Mouse (Mus musculus) embryonic fibroblast, embryonic 13.5 days (primary cell): ENCODE results near the gene Map3k9. TPM values are rescaled to one million over a fixed set of nuclear protein-coding genes. Genes with fewer than 3 reads are reported as not detected.

Experiments
- H3K27ac ChIP-seq: 2 replicates; pipeline ENCODE4 v1.5.1; 2012; ENCODE audit warnings: low read length, control low read depth, inconsistent platforms; ENCODE audit not compliant: insufficient read depth
- H3K4me1 ChIP-seq: 2 replicates; pipeline ENCODE4 v1.6.1; 2011; ENCODE audit warnings: low read length; ENCODE audit not compliant: control insufficient read depth, insufficient read depth
- H3K4me3 ChIP-seq: 2 replicates; pipeline ENCODE4 v1.5.1; 2011; ENCODE audit warnings: mild to moderate bottlenecking, control low read depth, low read length; ENCODE audit not compliant: insufficient read depth
- CTCF ChIP-seq: IDR thresholded peaks from 2 replicates; pipeline ENCODE4 v1.5.1; 2011; ENCODE audit warnings: mild to moderate bottlenecking, control low read depth, low read length, moderate library complexity, borderline replicate concordance; ENCODE audit not compliant: insufficient read depth
- POLR2A ChIP-seq: IDR thresholded peaks from 2 replicates; pipeline ENCODE4 v1.6.1; 2011; ENCODE audit warnings: low read depth, mild to moderate bottlenecking, control low read depth, low read length, moderate library complexity
- polyA plus RNA-seq: library from polyadenylated mRNA; stranded (reverse); fragments of >200 nt; gene quantifications from 2 replicates; pipeline ENCODE4 v1.2.4, GENCODE M21; 2011; ENCODE audit warnings: low read depth; ENCODE audit not compliant: missing spikeins, insufficient read length

Gene Map3k9
- polyA plus RNA-seq, 1 experiment = 0.23 TPM

GRCm38 (mm10) chr12:81719715-81720114 is 61.3 kb downstream of the Map3k9 start:
- TF ChIP-seq POLR2A = no peak
- TF ChIP-seq CTCF = no peak
- H3K4me3 ChIP-seq = no peak overlapping the region
- H3K27ac ChIP-seq = no peak overlapping the region
- no peaks in the 10 kb centered on the region for H3K4me1 ChIP-seq

DNA sequence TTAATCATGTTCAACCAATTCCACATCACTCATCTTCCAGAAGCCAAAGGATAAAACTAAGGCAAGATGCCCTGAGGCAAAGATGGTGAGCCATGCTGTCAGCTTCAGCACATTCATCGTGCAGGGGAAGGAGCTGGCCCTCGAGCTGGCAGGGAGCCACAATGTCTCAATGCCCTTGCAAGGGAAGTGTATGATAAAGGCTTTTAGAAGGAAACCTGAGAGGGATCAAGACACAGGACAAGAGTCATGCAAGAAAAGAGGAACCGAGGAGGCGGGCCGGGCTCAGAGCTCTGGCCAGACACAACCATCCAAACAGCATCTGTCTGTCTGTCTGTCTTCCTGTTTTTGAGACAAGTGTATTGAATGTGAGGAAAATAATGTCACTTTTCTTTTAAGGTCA is 61.8 kb downstream of the Map3k9 start:
- TF ChIP-seq POLR2A = no peak
- TF ChIP-seq CTCF = no peak

GRCm38 (mm10) chr12:81712618-81713017 is 68.4 kb downstream of the Map3k9 start:
- Histone ChIP-seq H3K4me3 (no peak overlapping the region), H3K27ac (no peak overlapping the region), H3K4me1 (no peaks in the 10 kb centered on the region)
- TF ChIP-seq POLR2A (no peak), CTCF (no peak)

More for the DNA sequence above, 61.8 kb downstream of the Map3k9 start:
- Histone ChIP-seq H3K4me1 (no peaks in the 10 kb centered on the region), H3K4me3 (no peak overlapping the region), H3K27ac (no peak overlapping the region)

GRCm38 (mm10) chr12:81702903-81703302 is 78.1 kb downstream of the Map3k9 start:
- no peak overlapping the region for H3K4me3 ChIP-seq
- H3K4me1 ChIP-seq = peaks cover 2% of the 10 kb centered on the region; the same call in 1 of the 2 replicates
- no peak for TF ChIP-seq POLR2A
- TF ChIP-seq CTCF = no peak
- no peak overlapping the region for H3K27ac ChIP-seq

GRCm38 (mm10) chr12:81698011-81698410 is 83.0 kb downstream of the Map3k9 start:
- Histone ChIP-seq H3K4me1 (peaks cover 2% of the 10 kb centered on the region; the same call in 1 of the 2 replicates), H3K27ac (no peak overlapping the region), H3K4me3 (no peak overlapping the region)
- TF ChIP-seq POLR2A (no peak), CTCF (no peak)

DNA sequence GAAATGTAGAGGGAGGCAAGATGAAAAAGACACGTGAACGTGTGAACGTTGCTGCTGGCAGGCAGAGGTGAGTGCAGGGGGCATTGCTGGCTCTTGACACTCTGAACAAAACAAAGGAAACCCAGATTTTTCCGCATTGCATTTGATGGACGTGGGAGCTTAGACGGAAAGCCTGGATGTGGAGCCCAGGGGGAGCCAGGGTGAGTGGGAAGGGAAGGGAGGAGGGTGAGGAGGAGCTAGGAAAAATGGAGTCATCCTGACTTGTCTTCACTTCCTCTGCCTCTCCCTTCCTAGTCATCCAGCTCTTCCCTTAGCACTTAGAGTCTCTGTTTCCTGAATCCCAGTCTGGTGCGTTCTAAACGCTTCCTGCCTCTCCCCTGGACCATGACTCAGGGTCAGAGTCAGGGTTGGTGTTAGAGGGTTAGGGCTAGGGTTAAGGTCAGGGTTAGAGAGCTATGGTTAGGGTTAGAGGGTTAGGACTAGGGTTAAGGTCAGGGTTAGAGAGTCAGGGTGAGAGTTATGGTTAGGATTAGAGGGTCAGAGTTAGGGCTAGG is 89.7 kb downstream of the Map3k9 start:
- Histone ChIP-seq H3K27ac (no peak overlapping the region), H3K4me3 (no peak overlapping the region), H3K4me1 (peaks cover 3% of the 10 kb centered on the region)
- TF ChIP-seq POLR2A = no peak
- no peak for TF ChIP-seq CTCF

DNA sequence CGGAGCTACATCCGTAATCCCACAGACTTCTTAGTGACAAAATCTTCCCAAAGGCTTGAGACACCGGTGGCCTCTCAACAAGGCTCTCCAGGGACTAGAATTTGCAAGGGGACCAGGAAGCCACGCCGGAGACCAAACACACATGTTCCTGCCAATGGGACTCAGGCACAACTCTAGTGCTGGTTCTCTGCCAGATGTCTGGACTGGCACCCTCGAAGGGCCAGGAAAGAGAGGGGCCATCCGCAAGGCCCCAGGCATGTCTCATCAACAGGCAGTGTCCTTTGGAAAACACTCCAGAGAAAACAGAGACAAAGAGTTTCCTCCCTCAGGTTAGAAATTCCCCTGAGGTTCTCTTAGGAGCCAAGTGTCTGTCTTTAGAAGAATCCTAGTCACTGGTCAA is 90.2 kb downstream of the Map3k9 start:
- TF ChIP-seq POLR2A = no peak
- no peak for TF ChIP-seq CTCF
- Histone ChIP-seq H3K27ac (no peak overlapping the region), H3K4me3 (no peak overlapping the region), H3K4me1 (peaks cover 3% of the 10 kb centered on the region)

DNA sequence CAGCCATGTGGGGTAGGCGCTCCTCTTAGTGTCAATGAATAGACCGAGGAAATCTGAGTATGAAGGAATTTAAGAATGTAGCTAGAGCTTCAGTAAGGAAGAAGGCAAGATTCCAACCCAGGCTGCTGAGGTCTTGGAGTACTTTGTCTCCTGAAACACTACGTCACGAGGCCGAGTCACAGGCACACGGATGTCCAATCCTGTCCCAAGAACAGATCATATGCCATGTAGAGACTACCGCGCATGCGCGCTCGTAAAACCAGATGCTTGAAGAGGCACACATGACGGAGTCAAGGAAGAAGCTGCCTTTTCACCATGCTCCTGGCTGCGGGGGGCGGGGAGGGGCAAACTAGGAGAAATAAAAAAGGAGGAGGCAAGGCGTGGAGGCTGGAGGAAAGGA is 90.9 kb downstream of the Map3k9 start:
- Histone ChIP-seq H3K4me1 (peaks cover 3% of the 10 kb centered on the region), H3K27ac (no peak overlapping the region), H3K4me3 (no peak overlapping the region)
- TF ChIP-seq POLR2A = no peak
- TF ChIP-seq CTCF = no peak

DNA sequence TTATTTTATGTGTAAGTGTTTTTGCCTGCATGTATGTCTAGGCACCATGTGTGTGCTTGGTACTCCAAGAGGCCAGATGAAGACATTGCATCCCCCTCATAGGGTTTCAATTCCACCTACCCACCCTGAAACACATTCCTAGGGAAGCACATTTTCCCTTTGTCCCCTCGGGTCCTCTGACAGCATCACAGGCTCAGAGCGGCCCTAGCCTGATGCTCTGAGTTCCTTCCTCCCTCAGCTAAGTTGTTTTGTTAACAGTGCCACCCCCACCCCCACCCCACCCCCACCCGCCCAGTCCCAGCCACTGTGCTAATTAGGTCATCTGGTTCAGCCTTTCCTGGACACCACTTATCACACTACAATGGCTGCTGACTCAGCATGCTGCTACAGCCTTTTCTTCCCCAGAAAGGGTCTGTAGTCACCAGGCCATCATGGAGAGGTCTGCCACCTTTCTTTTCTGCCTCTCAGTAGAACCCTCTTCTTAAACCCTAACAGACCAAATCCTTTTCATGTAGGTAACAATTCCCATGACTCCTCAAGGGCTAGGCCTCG is 91.4 kb downstream of the Map3k9 start:
- H3K27ac ChIP-seq = no peak overlapping the region
- peaks cover 3% of the 10 kb centered on the region for H3K4me1 ChIP-seq
- H3K4me3 ChIP-seq = no peak overlapping the region
- TF ChIP-seq CTCF (no peak), POLR2A (no peak)

DNA sequence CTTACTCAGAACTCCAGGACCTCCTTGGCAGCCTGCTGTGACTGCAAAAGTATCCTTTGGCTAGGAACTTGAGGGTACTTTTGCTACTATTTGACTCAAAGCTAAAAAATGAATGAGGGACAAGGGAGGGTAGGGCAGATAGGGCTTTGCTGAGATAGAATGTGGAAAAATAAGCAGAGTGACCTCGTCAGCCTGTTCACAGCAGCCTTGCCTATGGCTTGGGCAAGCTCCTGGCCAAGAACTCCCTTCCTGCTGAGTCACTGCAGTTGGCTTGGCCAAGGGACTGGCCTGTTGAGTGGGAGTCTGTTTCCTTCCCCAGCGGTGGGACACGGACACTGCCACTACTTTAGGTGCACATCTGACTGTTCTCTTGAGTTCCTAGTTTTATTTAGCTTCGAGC is 92.4 kb downstream of the Map3k9 start:
- TF ChIP-seq CTCF (no peak), POLR2A (no peak)
- H3K27ac ChIP-seq = peak overlapping the region; percentile 72

More for the DNA sequence above, 92.4 kb downstream of the Map3k9 start:
- Histone ChIP-seq H3K4me1 (peaks cover 3% of the 10 kb centered on the region), H3K4me3 (no peak overlapping the region)
